Mouse (Mus musculus) thymus, postnatal 10 days (tissue): ENCODE results near the gene Msantd1.

Experiments
- DNase-seq, 2 experiments: peaks; one replicate each; pipeline ENCODE4 v3.0.0; 2021; ENCODE audit warnings: low spot score in 2 of 2

Msantd1 gene

GRCm38 (mm10) chr5:34972471-34972870 is 64.7 kb downstream of the Msantd1 start:
- DNase-seq, result no peak
